ENCODE assay signal across 18 mouse cellular contexts in genomic region chr17:5800254-5800653, GRCm38 (mm10). TPM values are rescaled to one million over a fixed set of nuclear protein-coding genes. Genes with fewer than 3 reads are reported as not detected.
DNase-seq lines count a peak whose midpoint lies in the region; ATAC-seq and TF ChIP-seq lines count a peak whose summit lies in the region.
"Had no signal": no experiment of that assay in that cellular context is flagged by ENCODE, and none has a peak within 500 bp of the region (broad histone marks: within the 10 kb centered on the region; RNA-seq: fewer than 3 reads in every experiment).

No protein-coding gene starts in this region.

- no peaks in the 10 kb centered on the region for H3K27me3 ChIP-seq in spleen, adult 2 months (ENCODE audit: control insufficient read depth, insufficient read depth, low read length)
- H3K27me3 ChIP-seq in liver, embryonic 11.5 days (replicated peaks; ENCODE audit: control insufficient read depth, insufficient read depth, low read length): no peaks in the 10 kb centered on the region
- no peaks in the 10 kb centered on the region for H3K27me3 ChIP-seq in midbrain, embryonic 10.5 days (ENCODE audit: low read depth, poor library complexity, severe bottlenecking)
- H3K27me3 ChIP-seq: forebrain, embryonic 15.5 days; kidney, embryonic 15.5 days; neural tube, embryonic 15.5 days had no signal

- peak overlapping the region; percentile 80 for H3K27ac ChIP-seq in spleen, adult 2 months (ENCODE audit: insufficient read depth, low read length)
- H3K27ac ChIP-seq in liver, embryonic 11.5 days (ENCODE audit: low read depth, low read length): no peak overlapping the region; the same call in 1 of the 2 replicates
- H3K27ac ChIP-seq in midbrain, embryonic 10.5 days (replicated peaks): no peak overlapping the region
- H3K27ac ChIP-seq: forebrain, embryonic 15.5 days; kidney, embryonic 15.5 days; neural tube, embryonic 15.5 days had no signal

- peak in 1 of 2 experiments; percentile 42 for DNase-seq in spleen, adult 2 months (ENCODE audit: low read depth in 1 of 2, low spot score in 2 of 2)
- DNase-seq in spleen, postnatal 14 days (ENCODE audit: low spot score in 2 of 2): no peak
- DNase-seq in NIH3T3 (ENCODE audit: low read depth): peak; percentile 79
- DNase-seq in liver, embryonic 11.5 days (ENCODE audit: low spot score): no peak
- no peak for DNase-seq in cerebellum, postnatal 4 days (ENCODE audit: low spot score in 2 of 2)
- DNase-seq in left cerebral cortex, postnatal 4 days: no peak
- DNase-seq in midbrain, embryonic 10.5 days (ENCODE audit: low spot score): no peak
- DNase-seq in kidney, postnatal 4 days: no peak
- DNase-seq: cerebellum, adult 8-10 months; embryo, embryonic 11 days; heart, postnatal 36 days; lung, postnatal 10 days; retina, postnatal 1 day; spleen, adult 18-20 months had no signal

- no peak for TF ChIP-seq CTCF in spleen, adult 2 months (IDR thresholded peaks at IDR 0.05; ENCODE audit: extremely low read depth, insufficient read depth, insufficient read length, insufficient replicate concordance)

- no peak overlapping the region for H3K4me3 ChIP-seq in spleen, adult 2 months (ENCODE audit: extremely low read depth, insufficient read depth, insufficient read length)
- H3K4me3 ChIP-seq in liver, embryonic 11.5 days (ENCODE audit: low read depth, low read length): no peak overlapping the region
- no peak overlapping the region for H3K4me3 ChIP-seq in midbrain, embryonic 10.5 days
- H3K4me3 ChIP-seq: forebrain, embryonic 15.5 days; kidney, embryonic 15.5 days; neural tube, embryonic 15.5 days had no signal

- H3K36me3 ChIP-seq in spleen, adult 2 months (ENCODE audit: control insufficient read depth, insufficient read depth, low read length): no peaks in the 10 kb centered on the region
- H3K36me3 ChIP-seq in liver, embryonic 11.5 days (ENCODE audit: control insufficient read depth, insufficient read depth, low read length): no peaks in the 10 kb centered on the region
- no peaks in the 10 kb centered on the region for H3K36me3 ChIP-seq in midbrain, embryonic 10.5 days
- H3K36me3 ChIP-seq: forebrain, embryonic 15.5 days; kidney, embryonic 15.5 days; neural tube, embryonic 15.5 days had no signal

- peak overlapping the region; percentile 51 for H3K4me2 ChIP-seq in liver, embryonic 11.5 days
- H3K4me2 ChIP-seq: forebrain, embryonic 15.5 days; heart, embryonic 11.5 days; kidney, embryonic 15.5 days; neural tube, embryonic 15.5 days had no signal

- H3K9ac ChIP-seq in liver, embryonic 11.5 days (ENCODE audit: low read depth, low read length): peak overlapping the region; percentile 41; the same call in 1 of the 2 replicates
- H3K9ac ChIP-seq: forebrain, embryonic 15.5 days; kidney, embryonic 15.5 days; neural tube, embryonic 15.5 days had no signal

- intact Hi-C loops in left cerebral cortex, postnatal 4 days (cut with DNase I): no loop called here

- no peaks in the 10 kb centered on the region for H3K9me3 ChIP-seq in liver, embryonic 11.5 days (ENCODE audit: control insufficient read depth, low read length)
- no peaks in the 10 kb centered on the region for H3K9me3 ChIP-seq in midbrain, embryonic 10.5 days (replicated peaks)
- H3K9me3 ChIP-seq: forebrain, embryonic 15.5 days; kidney, embryonic 15.5 days; neural tube, embryonic 15.5 days had no signal

- H3K4me1 ChIP-seq in spleen, adult 2 months (ENCODE audit: control insufficient read depth, insufficient read depth, insufficient read length): peaks cover 69% of the 10 kb centered on the region
- peaks cover 48% of the 10 kb centered on the region for H3K4me1 ChIP-seq in liver, embryonic 11.5 days (replicated peaks; ENCODE audit: control insufficient read depth, insufficient read depth, low read length)
- H3K4me1 ChIP-seq in midbrain, embryonic 10.5 days: no peaks in the 10 kb centered on the region; the same call in 1 of the 2 replicates

- 51% methylated on average over 2 of the region's 2 CpGs for WGBS in spleen, adult 2 months
- WGBS in liver, embryonic 11.5 days: 76% methylated on average over 2 of the region's 2 CpGs
- 79% methylated on average over 2 of the region's 2 CpGs for WGBS in midbrain, embryonic 10.5 days

- ATAC-seq in liver, embryonic 11.5 days (replicated peaks; ENCODE audit: low FRiP score): no peak
- ATAC-seq: forebrain, embryonic 15.5 days had no signal

- no peak for TF ChIP-seq POLR2A in spleen, adult 2 months (IDR thresholded peaks at IDR 0.05; ENCODE audit: low read depth, low read length)

RNA-seq across cellular contexts. Expression of gene Snx9, which starts 40.9 kb away (rescaled TPM):
- polyA plus RNA-seq in spleen, adult 2 months (2012; rRNA removed): 22.1 and 26.6 TPM in 2 replicates
- 31.2 and 35.4 TPM in 2 replicates for polyA plus RNA-seq in liver, embryonic 11.5 days (2014; fragmentation: Nextera tagmentation; extraction: Ambion mirVana)
- 10 to 100 TPM; 10.2 to 10.4 TPM for total RNA-seq in left cerebral cortex, postnatal 4 days (2021)
- polyA plus RNA-seq in midbrain, embryonic 10.5 days (2016; fragmentation: Nextera tagmentation; extraction: Ambion mirVana): 14.2 and 15.3 TPM in 2 replicates
